Mouse (Mus musculus) Muller cell, postnatal 12 days (primary cell): ENCODE data around the gene Tgif2lx1.
"Not testable (repeated sequence)": the region's sequence is repeated elsewhere in the genome, so short reads cannot be mapped to it uniquely, and the experiment has no call there.

Source experiments
- DNase-seq: peaks from one replicate; pipeline ENCODE4 v3.0.0-alpha.2; 2015; ENCODE audit errors: inconsistent ontology term

The Tgif2lx1 gene

DNA sequence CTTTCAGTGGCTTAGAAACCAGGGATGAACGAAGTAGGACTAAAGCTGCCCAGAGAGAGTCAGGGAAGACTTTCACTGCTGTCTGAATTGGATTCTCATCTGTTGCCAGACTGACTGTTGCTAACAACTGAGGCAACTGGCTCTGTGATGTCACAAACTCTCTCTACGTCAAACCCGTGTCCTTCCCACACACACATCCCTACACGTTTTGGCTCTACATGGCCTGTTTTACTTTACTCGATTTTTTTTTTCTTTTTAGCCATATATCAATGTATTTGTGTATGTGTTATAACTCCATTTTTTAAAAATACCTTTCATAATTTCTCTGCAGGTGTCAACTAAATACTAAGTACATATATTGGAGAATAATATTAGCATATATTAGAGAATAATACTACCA is at the start of gene Tgif2lx1:
Gene Tgif2lx1 (minus strand): TSS at position 101 of the 400 bp plus-strand sequence.
- DNase-seq: not testable (repeated sequence)
